Mouse (Mus musculus) liver, postnatal 0 days (tissue): ENCODE data around the gene Vmn2r102. TPM values are rescaled to one million over a fixed set of nuclear protein-coding genes. Genes with fewer than 3 reads are reported as not detected.

Source experiments
- ATAC-seq: fragments of 200-750 bp; cut with Nextera tagmentation; 2 replicates; pipeline ENCODE4 v1.8.0; 2017; ENCODE audit warnings: mild to moderate bottlenecking, moderate library complexity
- DNase-seq: peaks from one replicate; pipeline ENCODE4 v3.0.0-alpha.2; 2016
- H3K27ac ChIP-seq: fragments of 300-500 bp; sonication (generic); 2 replicates; pipeline ENCODE4 v1.5.1; 2014; ENCODE audit warnings: antibody characterized with exemption, moderate library complexity, mild to moderate bottlenecking, low read depth
- H3K27me3 ChIP-seq: fragments of 300-500 bp; sonication (generic); 2 replicates; pipeline ENCODE4 v1.6.1; 2014; ENCODE audit warnings: low read length, control low read depth, mixed read lengths; ENCODE audit not compliant: insufficient read depth
- H3K36me3 ChIP-seq: fragments of 300-500 bp; sonication (generic); replicated peaks from 2 replicates; pipeline ENCODE4 v1.6.1; 2014; ENCODE audit warnings: mild to moderate bottlenecking, control low read depth, low read length, moderate library complexity, mixed read lengths; ENCODE audit not compliant: insufficient read depth
- H3K4me1 ChIP-seq: fragments of 300-500 bp; sonication (generic); 2 replicates; pipeline ENCODE4 v1.6.1; 2014; ENCODE audit warnings: antibody characterized with exemption, mild to moderate bottlenecking, control low read depth; ENCODE audit not compliant: insufficient read depth
- H3K4me2 ChIP-seq: fragments of 300-500 bp; sonication (generic); 2 replicates; pipeline ENCODE4 v1.6.1; 2014; ENCODE audit warnings: low read depth, mild to moderate bottlenecking, low read length, moderate library complexity, mixed read lengths
- H3K4me3 ChIP-seq: fragments of 300-500 bp; sonication (generic); 2 replicates; pipeline ENCODE4 v1.5.1; 2014; ENCODE audit warnings: low read depth, low read length
- H3K9ac ChIP-seq: fragments of 300-500 bp; sonication (generic); replicated peaks from 2 replicates; pipeline ENCODE4 v1.6.1; 2014; ENCODE audit warnings: mild to moderate bottlenecking, moderate library complexity
- H3K9me3 ChIP-seq: fragments of 300-500 bp; sonication (generic); 2 replicates; pipeline ENCODE4 v1.6.1; 2016; ENCODE audit warnings: mild to moderate bottlenecking, control low read depth, low read length, mixed read lengths
- CTCF ChIP-seq: sonication (generic); IDR thresholded peaks from 2 replicates; pipeline ENCODE4 v1.5.1; 2016; ENCODE audit warnings: antibody characterized with exemption, low read depth
- EP300 ChIP-seq: IDR thresholded peaks from 2 replicates; pipeline ENCODE4 v1.6.1; 2016; ENCODE audit warnings: antibody characterized with exemption, low read depth, mild to moderate bottlenecking
- whole genome bisulfite sequencing: fragments of 180-500 bp; shearing (Covaris S2); extraction: QIAGEN DNeasy Blood & Tissue Kit; methylation state at CpG from one replicate; pipeline ENCODE4 v1.1.7; 2014; ENCODE audit not compliant: insufficient replicate concordance; 5-methylcytosine and 5-hydroxymethylcytosine counted together
- polyA plus RNA-seq: library from polyadenylated mRNA; unstranded; fragments of >200 nt; fragmentation: Nextera tagmentation; extraction: Ambion mirVana; gene quantifications from 2 replicates; pipeline ENCODE4 v1.2.1, GENCODE M21; 2015

The Vmn2r102 gene
- polyA plus RNA-seq: not detected in 2 replicates

DNA sequence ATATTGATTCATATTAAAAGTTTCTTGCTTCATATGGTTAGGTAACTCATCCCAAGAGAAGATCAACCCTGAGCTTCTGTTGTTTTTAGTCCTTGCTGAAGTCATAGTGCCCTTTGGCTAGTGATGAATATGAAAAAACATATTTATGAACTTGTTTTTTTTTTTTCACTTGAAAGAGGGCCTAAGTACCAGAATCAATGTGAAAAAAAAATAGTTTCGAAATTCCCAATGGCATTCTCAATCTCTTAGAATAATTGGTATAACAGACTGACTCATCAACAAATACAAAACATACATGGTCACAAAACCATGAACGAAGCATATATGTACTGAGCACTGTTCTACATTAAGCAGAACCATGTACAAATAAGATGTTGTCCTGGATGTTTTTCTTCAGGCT, at the start of gene Vmn2r102:
Vmn2r102 (plus strand) TSS at position 301 of the 400 bp plus-strand sequence.
- no peaks in the 10 kb centered on the region for H3K27me3 ChIP-seq
- no peak within 1 kb of the TSS for H3K4me2 ChIP-seq
- no peak within 1 kb of the TSS for H3K27ac ChIP-seq
- no peaks in the 10 kb centered on the region for H3K36me3 ChIP-seq
- no peak within 1 kb of the TSS for H3K9ac ChIP-seq
- no peak for TF ChIP-seq EP300
- no peak for TF ChIP-seq CTCF
- 47% methylated on average over 2 of the region's 2 CpGs for WGBS
- no peak for DNase-seq
- H3K4me1 ChIP-seq: no peaks in the 10 kb centered on the region
- H3K9me3 ChIP-seq: 0 out of 2 replicates have a peak, but pooled peaks cover 2% of the 10 kb centered on the region
- H3K4me3 ChIP-seq: no peak within 1 kb of the TSS
- no peak for ATAC-seq

DNA sequence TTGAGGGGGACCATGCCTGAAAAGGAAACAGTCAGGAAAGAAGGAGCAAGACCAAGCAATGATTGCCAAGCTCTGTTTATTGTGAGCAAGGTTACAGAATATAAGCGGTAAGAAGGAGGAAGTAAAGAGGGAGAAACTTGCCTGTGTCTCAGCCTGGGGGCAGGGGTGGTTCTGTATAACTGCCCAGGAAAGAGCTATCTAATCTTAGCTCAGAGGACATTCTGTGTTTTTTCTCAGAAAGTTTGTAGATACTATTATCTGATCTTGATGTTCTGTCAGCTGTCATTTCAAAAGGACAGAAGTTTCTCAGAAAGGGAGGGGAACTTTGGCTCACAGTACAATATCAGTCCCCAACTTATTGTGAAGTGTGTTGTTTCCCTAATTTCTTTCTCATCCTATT, 30.8 kb upstream of the Vmn2r102 start:
- H3K4me2 ChIP-seq: no peak overlapping the region
- H3K9me3 ChIP-seq: no peaks in the 10 kb centered on the region
- 75% methylated on average over 1 of the region's 1 CpGs for WGBS
- no peak overlapping the region for H3K27ac ChIP-seq
- TF ChIP-seq EP300 (no peak), CTCF (no peak)
- no peak for ATAC-seq
- no peak overlapping the region for H3K9ac ChIP-seq
- no peaks in the 10 kb centered on the region for H3K27me3 ChIP-seq
- no peak overlapping the region for H3K4me3 ChIP-seq
- no peaks in the 10 kb centered on the region for H3K4me1 ChIP-seq
- no peaks in the 10 kb centered on the region for H3K36me3 ChIP-seq
- DNase-seq: no peak

DNA sequence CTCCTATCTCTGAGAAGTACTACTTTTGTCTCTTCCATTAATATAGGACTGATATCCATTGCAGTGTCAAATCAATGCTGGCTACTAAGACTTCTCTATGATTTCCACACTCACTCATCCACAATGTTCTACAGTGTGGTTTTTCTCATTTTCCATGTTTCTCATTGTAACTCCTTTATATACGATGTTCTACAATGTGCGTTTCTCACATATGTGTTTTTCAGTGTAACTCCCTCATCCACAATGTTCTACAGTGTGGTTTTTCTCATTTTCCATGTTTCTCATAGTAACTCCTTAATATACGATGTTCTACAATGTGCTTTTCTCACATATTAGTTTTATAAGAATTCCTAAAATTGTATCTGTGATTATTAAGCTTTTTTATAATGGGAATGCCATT, 1.7 kb upstream of the Vmn2r102 start:
- DNase-seq: no peak
- TF ChIP-seq EP300 (no peak), CTCF (no peak)

DNA sequence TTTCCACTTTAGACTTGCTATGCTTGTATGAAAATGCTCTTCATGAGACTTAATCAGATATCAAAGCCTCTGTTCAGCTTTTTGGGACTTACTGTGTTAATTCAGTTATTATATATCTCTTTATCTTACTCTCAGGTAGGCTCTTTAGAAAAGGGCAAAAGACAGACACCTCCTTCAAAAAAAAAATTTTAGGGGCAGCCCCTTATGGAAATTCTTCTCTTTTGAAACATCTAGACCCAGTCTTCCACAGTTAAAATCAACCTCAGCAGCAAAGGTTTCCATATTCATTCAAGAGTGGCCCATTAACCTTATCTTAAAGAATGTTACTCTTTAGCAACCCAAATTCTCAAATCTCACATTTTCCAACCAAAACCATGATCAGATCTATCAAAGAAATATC, 31.9 kb downstream of the Vmn2r102 start:
- Histone ChIP-seq H3K27me3 (no peaks in the 10 kb centered on the region), H3K9ac (no peak overlapping the region), H3K4me2 (no peak overlapping the region), H3K27ac (no peak overlapping the region), H3K4me3 (no peak overlapping the region), H3K36me3 (no peaks in the 10 kb centered on the region), H3K4me1 (no peaks in the 10 kb centered on the region), H3K9me3 (peaks cover 3% of the 10 kb centered on the region; the same call in 1 of the 2 replicates)
- no peak for DNase-seq
- TF ChIP-seq CTCF (no peak), EP300 (no peak)
- no peak for ATAC-seq

More for the DNA sequence above, 1.7 kb upstream of the Vmn2r102 start:
- ATAC-seq: no peak
- WGBS: 67% methylated on average over 3 of the region's 3 CpGs
- H3K36me3 ChIP-seq: no peaks in the 10 kb centered on the region
- H3K4me2 ChIP-seq: no peak overlapping the region
- H3K27ac ChIP-seq: no peak overlapping the region
- H3K9me3 ChIP-seq: 0 out of 2 replicates have a peak, but pooled peaks cover 2% of the 10 kb centered on the region
- no peaks in the 10 kb centered on the region for H3K27me3 ChIP-seq
- no peak overlapping the region for H3K4me3 ChIP-seq
- no peak overlapping the region for H3K9ac ChIP-seq
- no peaks in the 10 kb centered on the region for H3K4me1 ChIP-seq

Other genes starting within 250 kb of the Vmn2r102 start
- gene Vmn2r100, start 155.6 kb upstream of the Vmn2r102 start, polyA plus RNA-seq: not detected in 2 replicates
- not detected in 2 replicates for gene Vmn2r101, start 83.1 kb upstream of the Vmn2r102 start, polyA plus RNA-seq
- gene Vmn2r103, start 113.0 kb downstream of the Vmn2r102 start, polyA plus RNA-seq: not detected in 2 replicates